Mouse (Mus musculus) gastrocnemius, postnatal 36 days (tissue): ENCODE data around the gene Ttll13. TPM values are rescaled to one million over a fixed set of nuclear protein-coding genes. Genes with fewer than 3 reads are reported as not detected.

ENCODE experiments used
- DNase-seq, 2 experiments: peaks; one replicate each; pipeline ENCODE4 v3.0.0; 2022
- intact Hi-C: fragments of 180-260 bp; cut with DNase I; formaldehyde crosslinking; loops from one replicate; pipeline ENCODE4 v1.15.1; 2025
- long read RNA-seq, 2 experiments: library from polyadenylated mRNA; stranded (forward); transcript quantifications; one replicate each; pipeline ENCODE4 v2.0.0; 2021
- total RNA-seq, 2 experiments: library from RNA; stranded (reverse); gene quantifications; 2 replicates each; pipeline ENCODE4 v1.2.3; 2021

Ttll13 gene
- under 1 TPM; 0.17 to 0.33 TPM for total RNA-seq
- long read RNA-seq, experiment 1, result 0 reads
- long read RNA-seq, experiment 2, partial matches to known transcripts, result 1 of 2 reads
- long read RNA-seq, experiment 2, other reads (novel, unspliced or antisense), result 1 of 2 reads

DNA sequence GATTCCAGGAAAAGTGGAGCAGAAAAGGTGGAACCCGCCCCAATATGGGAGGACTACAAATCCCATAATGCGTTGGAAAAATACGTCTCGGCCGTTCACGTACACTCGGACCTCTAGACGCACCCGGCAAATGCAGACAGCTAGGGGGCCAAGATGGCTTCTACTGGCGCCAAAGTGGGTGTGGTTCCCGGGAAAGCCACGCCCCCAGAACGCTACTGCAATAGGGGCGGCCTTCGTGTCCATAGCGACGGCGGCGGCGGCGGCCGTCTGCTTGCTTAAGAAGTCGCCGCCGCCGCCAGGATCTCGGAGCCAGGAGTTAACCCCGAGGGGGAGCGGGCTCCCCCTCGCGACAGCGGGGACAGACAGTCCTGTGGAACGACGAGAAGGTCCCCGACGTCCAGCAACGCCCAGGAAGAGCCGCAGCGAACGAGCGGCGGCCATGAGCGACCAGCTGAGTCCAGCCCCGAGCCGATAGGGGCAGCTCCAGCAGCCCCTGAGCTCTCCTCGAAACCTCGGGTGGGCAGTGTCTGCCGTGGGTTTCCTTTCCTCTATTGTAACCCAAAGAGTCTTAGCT is at the start of gene Ttll13:
Ttll13 (plus strand) TSS at position 229 of the 574 bp plus-strand sequence.
- DNase-seq, result peak; percentile 92 to 93
- intact Hi-C loops, result no loop called here

DNA sequence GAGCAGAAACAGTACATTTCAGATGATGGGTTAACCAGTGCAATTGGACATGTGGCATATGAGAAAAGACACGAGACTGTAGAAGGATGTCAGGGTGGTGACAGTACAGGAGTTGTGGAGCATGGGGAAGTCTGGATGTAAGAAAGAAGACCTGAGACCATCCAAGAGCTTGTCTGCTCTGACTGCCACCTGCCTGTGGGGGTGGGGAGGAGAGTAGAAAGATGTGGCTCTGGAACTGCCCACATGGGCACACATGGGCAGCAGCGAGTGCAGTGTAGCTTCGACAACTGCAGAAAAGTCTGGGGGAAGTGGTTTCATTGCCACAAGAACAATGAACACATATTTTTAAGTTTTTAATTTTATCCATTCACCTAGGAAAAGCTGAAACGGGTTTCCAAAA is 48.8 kb upstream of the Ttll13 start:
- intact Hi-C loops, result no loop called here
- no peak for DNase-seq

DNA sequence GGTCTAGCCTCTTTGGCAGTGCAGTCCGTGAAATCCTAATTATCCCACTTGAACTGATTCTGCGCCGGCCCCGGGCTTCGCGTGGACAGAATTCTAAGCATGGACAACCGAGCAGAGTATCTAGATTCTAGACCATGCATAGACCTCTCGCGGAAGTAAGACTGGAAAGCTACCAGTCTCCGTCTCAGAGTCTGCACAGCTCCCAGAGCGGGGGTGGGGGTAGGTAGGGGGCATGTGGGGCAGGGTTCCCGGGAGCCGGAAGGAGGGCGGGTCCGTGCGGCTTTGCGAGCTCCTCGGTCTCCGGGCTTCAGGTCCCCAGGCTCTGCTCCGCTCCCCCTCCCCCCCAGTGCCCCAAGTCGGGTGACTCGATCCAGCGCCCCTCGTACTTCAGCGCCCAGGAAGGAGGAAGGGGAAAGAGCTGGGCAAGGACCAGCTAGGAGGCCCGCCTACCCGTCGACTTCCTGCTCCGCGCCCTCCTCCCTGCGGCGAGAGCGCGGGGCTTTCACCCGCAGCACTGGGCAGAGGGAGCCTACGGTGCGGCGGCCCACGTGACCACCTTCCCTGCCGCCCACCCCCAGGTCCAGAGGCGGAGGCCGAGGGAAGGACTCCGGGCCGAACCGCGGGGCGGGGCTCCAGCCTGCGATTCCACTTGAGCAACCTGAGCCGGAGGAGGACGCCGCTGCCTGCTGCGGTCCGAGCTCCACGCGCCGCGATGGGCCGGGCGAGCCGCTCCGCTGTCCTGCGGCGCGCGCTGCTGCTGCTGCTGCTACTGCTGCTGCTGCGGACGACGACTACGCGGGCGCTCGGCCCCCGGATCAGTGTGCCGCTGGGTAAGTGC is 48.0 kb upstream of the Ttll13 start:
- intact Hi-C loops, result no loop called here
- peak; percentile 63 to 71 for DNase-seq

DNA sequence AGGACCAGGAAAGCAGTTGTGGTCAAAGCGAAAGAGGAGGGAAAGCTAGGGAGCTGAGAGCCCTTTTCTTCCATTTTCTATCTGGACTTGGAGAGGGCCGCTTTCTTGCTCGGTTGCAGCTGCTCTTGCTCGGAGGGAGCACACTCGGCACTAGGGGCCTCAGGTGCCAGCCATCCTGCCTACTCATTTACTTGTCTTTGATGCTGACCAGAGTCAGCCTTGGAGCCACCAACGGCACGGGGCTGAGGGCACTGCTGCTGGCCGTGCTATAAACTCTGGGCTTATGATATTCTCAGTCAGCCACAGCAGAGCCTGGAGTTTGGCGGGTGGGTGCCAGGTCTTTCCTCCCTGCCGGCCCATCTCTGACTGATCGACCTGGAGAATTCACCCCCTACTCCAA is 47.3 kb upstream of the Ttll13 start:
- intact Hi-C loops, result no loop called here
- no peak for DNase-seq

DNA sequence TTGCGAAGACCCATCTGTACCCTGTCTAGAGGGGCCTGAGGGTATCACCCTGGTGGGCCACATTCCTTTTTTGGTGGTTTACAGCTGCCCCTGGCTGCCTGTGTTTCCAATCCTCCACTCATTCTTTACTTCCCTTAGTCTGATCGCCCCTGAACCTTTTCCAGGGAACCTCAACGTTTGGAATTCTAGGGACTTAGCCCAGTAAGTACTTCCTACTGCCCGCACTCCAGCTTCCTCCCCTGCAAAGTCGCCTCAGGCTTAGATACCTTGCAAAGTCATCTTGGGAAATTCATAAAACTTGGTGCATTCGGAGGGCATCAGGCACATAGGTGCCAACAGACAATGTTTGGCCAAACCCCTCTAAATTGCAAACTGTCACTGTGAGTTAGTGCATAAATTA is 46.9 kb upstream of the Ttll13 start:
- intact Hi-C loops, result no loop called here
- DNase-seq, result no peak

DNA sequence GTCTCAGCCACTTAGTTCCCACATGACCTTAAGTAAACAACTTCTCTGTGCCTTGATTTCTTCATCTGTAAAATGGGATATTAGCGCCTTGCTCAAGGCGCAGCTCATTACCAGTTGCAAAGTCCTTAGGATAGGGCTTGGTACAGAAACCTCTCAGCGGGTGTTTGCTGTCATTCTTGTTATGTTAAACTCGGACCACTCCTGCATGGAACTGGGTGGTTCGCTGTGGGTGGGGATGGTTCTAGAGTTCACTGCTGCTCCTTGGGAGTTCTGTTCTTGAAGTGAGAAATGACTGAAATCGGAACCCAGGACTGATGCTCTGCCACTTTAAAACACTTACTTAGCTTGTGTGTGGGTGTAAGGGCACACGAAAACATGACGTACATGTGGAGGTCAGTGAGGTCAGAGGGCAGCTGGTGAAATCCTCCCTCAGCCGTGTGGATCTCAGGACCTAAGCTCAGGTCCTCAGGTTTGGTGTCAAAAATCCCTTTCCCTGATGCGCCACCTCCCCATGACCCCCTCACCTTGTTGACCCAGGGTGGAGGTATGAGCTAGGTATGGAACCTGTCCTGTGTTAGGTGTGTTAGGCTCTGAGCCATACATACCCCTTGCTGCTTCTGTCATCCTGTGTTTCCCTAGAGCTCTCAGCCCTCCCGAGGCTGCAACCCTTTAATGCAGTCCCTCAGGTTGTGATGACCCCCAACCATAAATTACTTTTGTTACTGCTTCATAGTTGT is 46.2 kb upstream of the Ttll13 start:
- intact Hi-C loops, result no loop called here
- no peak for DNase-seq

DNA sequence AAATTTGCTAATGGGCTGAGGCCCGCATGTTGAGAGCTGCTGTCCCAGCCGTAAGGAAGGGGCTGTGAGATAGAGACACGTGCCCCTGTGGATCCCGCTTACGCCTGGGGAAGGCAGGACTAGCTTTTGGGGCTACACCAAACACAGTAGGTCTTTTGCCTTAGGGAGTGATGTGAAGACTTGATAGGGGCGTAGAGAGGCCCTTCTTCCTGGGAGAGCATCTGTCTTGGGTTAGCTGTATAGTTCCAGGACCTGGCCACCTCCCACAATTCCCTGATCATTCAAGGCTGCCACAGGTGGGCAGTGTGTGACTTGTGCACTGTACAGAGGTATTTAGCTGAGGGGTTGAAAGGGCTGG is 45.6 kb upstream of the Ttll13 start:
- DNase-seq, result no peak
- intact Hi-C loops, result no loop called here

DNA sequence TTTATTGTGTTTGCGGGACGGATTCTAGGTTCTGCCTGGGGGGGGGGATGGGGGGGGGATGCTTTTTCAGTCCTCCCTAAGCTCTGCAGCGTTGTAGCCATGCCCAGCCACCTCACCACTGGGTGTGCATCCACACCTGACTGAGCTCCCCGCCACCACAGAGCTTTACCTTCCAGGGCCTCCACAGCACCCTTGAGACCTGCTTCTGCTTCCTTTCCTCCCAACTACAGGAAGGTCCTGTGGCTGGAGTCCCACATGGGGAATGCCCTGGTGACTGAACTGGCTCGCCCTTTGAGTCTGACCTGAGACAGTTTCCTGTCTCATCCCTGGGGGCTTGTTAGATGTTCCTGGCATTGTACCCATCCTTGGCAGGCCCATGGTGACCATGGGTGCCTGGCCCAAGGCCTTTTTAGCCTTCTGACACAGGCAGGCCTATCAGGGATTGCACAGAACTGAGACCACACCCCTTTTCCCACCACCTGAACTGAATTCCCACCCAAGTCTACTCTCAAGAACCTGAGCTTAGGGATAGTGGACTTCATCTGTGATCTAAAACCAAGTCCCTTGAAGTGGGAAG is 45.1 kb upstream of the Ttll13 start:
- intact Hi-C loops, result no loop called here
- DNase-seq, result no peak

DNA sequence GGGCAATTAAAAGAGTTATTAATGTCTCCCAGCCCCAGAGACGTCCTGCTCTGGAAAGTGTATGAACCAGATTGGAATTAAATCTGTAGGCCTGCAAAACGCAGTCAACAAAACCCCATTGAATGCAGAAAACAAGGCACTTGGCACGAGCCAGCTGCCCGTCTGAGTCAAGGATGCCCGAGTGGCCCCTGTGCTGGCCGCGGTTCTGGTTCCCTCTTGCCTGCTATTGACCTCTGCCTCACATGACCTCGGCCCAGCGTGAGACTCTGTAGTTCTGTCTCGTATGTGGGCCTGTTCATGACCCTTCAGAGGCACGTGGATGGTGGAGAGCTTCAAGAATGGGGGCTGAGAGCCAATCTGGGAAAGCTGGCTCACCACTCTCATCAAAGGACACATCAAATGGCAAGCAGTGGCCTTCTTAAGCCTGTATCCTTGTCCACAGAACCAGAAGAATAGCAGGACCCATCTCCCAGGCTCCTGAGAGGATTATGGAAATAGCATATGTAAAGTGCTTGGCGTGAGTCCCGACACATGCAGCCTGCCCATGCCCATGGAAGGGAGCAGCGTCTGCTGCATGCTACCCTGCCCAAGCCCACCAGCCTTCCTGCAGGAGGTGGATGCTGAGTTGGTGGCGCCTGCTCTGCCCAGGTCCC is 44.2 kb upstream of the Ttll13 start:
- intact Hi-C loops, result no loop called here
- DNase-seq, result no peak

DNA sequence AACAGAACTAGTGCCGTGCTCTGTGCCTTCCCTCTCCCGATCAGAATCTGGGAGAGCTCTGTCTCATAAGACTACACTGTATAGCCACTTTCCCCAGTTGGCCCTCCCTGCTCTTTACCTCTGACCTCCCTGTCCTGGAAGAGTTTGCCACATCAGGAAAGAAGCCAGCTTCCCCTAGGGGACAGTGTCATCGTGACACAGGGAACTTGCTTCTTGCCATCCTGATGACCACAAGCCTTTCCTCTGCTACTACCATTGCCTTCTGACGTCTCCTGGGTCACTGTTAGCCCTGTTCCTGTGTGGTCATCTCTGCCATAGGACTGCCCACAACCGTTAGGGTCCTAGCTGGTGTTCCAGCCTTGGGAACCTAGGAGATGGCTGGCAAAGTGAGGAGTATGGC is 43.2 kb upstream of the Ttll13 start:
- intact Hi-C loops, result no loop called here
- DNase-seq, result no peak

DNA sequence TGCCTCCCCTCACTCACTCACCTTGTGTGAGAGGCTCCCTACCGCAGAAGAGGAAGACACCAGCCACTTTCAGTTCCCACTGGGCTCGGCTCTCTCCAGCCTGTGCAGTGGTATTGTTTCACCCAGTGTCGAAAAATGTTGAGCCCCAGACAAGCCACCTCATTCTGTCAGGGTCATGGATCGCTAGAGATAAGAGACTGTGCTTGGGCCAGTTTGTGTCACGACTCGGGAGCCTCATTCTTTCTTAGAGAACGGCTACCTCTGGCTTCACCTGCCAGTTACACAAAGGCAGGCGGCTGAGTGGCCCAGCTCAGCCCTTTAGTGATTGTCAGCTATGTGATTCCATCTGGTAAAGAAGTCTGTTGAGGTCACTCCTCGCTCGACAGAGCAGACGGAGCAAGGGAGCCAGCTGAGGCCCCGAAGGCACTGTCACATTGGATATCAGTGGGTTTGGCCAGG is 42.5 kb upstream of the Ttll13 start:
- intact Hi-C loops, result no loop called here
- no peak for DNase-seq

DNA sequence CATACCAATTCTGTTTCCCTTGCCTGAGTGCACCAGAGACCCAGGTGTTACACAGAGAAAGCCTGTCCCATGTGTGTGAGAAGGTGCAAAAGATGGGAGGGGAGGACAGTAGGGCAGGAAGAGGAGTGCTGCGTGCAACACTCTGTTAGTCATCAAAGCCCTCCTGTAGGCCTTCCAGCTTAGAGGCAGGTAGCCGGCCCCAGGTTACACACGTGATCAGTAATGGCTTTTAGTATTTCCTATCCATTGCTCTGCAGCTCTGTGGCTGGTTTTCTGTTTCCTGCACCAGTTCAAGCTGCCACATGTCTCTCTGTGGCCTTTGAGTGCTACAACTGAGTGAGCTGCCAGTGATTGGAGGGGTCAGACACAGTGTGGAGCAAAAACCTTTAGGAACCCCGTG is 41.8 kb upstream of the Ttll13 start:
- no peak for DNase-seq
- intact Hi-C loops, result no loop called here

DNA sequence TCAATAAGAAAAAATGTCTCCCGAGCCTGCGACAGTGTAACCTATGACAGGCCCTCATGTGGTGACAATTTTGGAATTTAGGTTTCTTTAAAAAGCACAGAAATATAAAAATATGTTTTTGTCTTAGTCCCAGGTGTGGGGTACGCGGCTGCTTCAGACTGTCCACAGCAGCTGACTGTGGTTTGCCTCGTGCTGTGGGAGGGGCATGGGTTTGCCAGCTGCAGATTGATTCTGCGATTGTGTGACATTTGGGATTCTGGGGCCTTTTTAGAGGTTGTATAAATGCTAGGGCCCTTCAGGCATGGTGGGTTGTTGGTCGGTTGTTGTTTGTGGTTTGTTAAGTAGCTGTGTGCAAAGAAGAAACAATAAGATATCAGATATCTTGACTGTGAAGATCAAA is 41.2 kb upstream of the Ttll13 start:
- intact Hi-C loops, result loop anchor here (5.0 kb wide), 1 partner anchor 48 kb away; no protein-coding TSS in a partner anchor
- DNase-seq, result no peak

DNA sequence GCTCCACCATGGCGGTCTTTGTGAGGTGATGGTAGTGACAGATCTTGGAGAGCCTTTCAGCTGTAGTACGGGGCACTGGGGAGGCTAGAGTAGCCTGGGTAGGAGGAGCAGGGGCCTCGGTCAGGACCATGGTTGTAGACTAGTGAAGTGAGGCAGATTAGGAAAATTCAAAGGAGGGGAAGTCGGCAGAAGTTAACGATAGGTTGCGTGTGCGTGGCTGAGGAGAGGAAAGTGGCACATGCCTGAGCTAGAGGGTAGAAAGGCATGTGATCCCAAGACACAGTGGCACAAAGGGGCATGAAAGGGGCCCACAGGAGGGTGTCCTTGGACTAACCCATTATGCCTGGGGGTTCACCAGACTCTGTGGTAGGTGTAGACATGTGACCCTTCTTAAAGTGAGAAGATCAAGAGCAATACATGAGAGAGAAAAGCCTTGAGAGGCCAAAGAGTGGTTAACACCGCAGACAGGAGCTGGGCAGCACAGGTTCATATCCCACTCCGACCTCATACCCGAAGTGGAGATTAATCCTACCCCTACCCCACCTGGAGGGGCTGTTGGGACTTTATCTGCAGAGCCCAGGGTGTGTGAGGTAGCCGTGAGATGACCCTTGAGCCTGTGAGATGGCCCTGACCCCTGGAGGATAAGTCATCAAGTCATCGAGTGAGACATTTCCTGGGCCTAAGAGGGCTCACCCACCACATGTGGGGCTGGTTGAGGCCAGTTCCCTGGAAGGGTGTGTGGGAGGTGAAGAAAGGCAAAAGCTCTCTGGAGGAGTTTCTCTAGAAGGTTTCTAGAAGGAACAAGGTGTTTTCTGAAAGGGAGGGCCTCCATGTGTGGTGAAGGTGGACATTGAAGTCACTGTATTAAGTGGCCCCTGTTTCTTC is 40.2 kb upstream of the Ttll13 start:
- DNase-seq, result no peak
- intact Hi-C loops, result loop anchor here (5.0 kb wide), 1 partner anchor 49 kb away; no protein-coding TSS in a partner anchor

DNA sequence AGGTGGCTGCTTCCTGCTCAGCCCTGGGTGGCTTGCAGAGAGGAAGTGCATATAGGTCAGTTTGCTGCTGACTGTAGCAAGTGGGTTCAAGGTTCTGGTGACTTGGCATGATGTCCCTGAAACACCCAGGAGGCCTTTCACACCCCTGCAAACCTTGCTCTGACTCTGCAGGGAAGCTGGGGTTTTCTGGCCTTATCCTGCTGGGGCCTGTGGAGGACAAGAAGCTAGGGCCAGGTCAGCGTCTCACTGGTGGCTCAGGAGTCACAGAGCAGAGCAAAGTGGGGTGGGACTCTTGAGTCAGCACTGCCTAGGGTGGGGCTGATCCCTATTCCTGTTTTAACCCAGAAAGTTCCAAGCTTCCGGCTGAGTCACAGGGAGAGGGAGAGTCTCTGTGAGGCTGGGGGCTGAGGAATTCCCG is 38.9 kb upstream of the Ttll13 start:
- intact Hi-C loops, result loop anchor here (5.0 kb wide), 1 partner anchor 50 kb away; no protein-coding TSS in a partner anchor
- DNase-seq, result no peak

DNA sequence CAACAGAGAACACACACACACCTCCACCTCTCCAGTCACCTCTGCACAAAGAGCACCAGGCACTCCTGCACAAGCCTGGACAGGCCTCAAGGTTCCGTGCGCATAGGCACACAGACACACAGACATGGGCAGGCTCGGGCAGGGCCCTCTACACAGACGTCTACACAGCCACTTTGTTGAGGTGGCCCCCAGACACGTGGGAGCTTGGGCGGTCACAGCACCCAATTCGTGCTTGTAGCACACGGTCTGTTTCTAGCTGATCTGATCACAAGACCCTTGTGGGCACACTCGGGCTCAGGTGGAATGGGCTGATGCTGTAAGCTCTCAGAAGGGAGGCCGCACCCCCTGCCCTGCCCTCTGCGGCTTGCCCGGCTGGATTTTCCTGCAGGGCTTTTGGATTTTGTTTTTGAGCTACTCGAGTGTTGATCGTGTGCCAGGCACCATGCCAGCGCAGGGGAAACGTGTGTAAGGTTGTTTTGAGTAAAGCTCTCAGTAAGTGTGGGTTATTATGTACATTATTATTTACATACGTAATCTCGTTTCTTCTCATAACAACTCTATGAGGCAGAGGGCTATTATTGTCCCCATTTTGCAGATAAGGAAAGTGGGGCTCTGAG is 38.0 kb upstream of the Ttll13 start:
- intact Hi-C loops, result loop anchor here (5.0 kb wide), 1 partner anchor 51 kb away; no protein-coding TSS in a partner anchor
- DNase-seq, result no peak

DNA sequence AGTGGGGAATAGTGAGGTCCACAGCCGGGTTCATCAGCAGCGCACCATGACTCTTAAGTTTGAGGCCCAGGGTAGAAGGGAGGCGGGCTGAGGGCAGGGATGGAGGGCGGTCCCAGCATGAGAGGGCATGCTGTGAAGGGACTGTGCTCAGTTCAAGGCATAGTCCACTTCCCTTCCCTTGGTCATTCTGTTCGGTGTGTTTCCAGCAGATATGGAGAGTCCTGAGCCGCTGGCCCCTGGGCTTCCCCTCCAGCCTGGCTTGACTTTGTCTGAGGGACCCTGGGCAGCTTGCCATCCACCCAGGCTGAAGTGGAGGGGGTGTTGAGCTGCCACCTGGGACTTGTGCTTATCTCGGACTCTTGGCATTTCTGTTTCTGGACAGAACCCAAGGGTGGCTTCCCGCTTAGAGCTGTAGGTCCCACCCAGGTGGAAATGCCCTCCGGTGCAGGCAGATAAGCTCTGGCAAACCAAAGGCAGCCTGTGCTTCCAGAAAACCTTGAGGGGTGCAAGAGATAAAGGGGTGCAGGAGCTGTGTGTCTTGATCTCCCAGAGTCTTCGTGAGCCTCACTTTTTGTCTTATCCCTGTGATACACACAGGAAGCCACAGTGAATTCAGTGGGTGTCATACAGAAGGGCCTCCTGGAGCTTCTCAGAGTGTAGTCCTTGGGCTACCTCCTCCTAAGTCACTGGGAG is 37.3 kb upstream of the Ttll13 start:
- intact Hi-C loops, result loop anchor here (5.0 kb wide), 1 partner anchor 52 kb away; no protein-coding TSS in a partner anchor
- no peak for DNase-seq

DNA sequence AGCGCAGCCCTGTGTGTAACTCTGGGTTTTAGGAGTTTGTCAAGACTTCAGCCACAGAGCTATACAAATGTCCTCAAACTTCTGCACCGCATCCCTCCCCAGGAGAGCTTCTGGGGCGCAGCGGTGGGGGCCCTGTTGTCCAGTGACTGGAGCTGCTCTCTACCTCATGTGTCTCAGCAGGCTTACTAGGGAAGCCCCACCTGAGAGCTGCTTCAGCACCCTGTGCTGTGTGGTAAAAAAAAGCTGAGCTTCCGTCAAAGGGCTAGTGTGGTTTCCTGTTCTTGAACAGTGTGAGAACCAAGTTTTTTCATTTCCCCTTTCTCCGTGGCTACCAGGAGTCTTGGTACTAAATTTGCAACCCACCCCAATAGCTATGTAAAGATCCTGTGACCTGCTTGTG is 36.5 kb upstream of the Ttll13 start:
- DNase-seq, result no peak
- intact Hi-C loops, result loop anchor here (5.0 to 10.0 kb wide), 2 partner anchors 52 to 195 kb away; no protein-coding TSS in a partner anchor
